ENCODE assay signal across 8 mouse cellular contexts in genomic region chr3:82249968-82250795, GRCm38 (mm10).
DNase-seq lines count a peak whose midpoint lies in the region.
"Had no signal": no experiment of that assay in that cellular context is flagged by ENCODE, and none has a peak within 500 bp of the region (broad histone marks: within the 10 kb centered on the region; RNA-seq: fewer than 3 reads in every experiment).

No protein-coding gene starts in this region.

- peak; percentile 6 for DNase-seq in layer of hippocampus, adult 11-12 months (ENCODE audit: low spot score)
- no peak for DNase-seq in layer of hippocampus, adult 9-10 months (ENCODE audit: low spot score)
- DNase-seq in MN1 (ENCODE audit: low spot score) = peak; percentile 11
- DNase-seq in brain, adult 2 months (ENCODE audit: low read depth, low spot score) = peak; percentile 53
- peak; percentile 5 for DNase-seq in hindlimb bud, embryonic 11.5 days (ENCODE audit: extremely low spot score, low read depth, low spot score)
- no peak for DNase-seq in urinary bladder, postnatal 14 days (ENCODE audit: low spot score)
- no peak for DNase-seq in spleen, postnatal 10 days (ENCODE audit: low spot score in 2 of 2)
- DNase-seq: adrenal gland, postnatal 36 days had no signal

Comparison
In these comparisons a context has a peak if more than half of its experiments do, and no peak if none do; other contexts are left out.
1. DNase-seq: peak in layer of hippocampus, adult 11-12 months (single experiment), MN1 (single experiment), brain, adult 2 months (single experiment) and hindlimb bud, embryonic 11.5 days (single experiment); none in layer of hippocampus, adult 9-10 months (single experiment), urinary bladder, postnatal 14 days (single experiment) and spleen, postnatal 10 days (0 of 2).